Comparison of ENCODE assay signal across 16 mouse cellular contexts in the genomic region with DNA sequence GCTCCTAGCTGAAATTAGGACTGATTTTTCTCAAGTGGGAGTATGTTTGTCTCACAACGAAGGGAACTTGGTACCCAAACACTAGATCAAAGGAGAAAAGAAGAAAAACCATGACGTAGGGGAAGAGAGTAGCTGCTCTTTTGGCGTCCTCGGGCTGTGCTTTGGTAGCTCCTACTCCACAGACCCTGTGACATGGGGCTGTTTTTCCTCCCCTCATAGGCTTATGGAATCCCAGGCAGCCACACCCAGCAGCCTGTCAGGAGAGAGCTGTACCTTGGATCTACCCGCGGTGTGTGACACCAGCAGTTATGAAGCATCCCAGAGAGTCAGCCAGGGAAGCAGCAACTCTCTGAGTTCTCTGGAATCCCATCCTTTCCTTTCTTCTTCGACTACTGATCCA. TPM values are rescaled to one million over a fixed set of nuclear protein-coding genes. Genes with fewer than 3 reads are reported as not detected.
DNase-seq lines count a peak whose midpoint lies in the region; ATAC-seq and TF ChIP-seq lines count a peak whose summit lies in the region.
"Had no signal": no experiment of that assay in that cellular context is flagged by ENCODE, and none has a peak within 500 bp of the region (broad histone marks: within the 10 kb centered on the region; RNA-seq: fewer than 3 reads in every experiment).

No protein-coding gene starts in this region.

- no peaks in the 10 kb centered on the region for H3K9me3 ChIP-seq in heart, embryonic 12.5 days (replicated peaks)
- no peaks in the 10 kb centered on the region for H3K9me3 ChIP-seq in ES-Bruce4 (replicated peaks; ENCODE audit: control insufficient read depth, insufficient read depth, low read length, poor library complexity, severe bottlenecking)
- H3K9me3 ChIP-seq in liver, embryonic 12.5 days (replicated peaks) = no peaks in the 10 kb centered on the region
- H3K9me3 ChIP-seq: G1E; neural tube, embryonic 13.5 days had no signal

- TF ChIP-seq POLR2A in ES-Bruce4 (IDR thresholded peaks at IDR 0.05; ENCODE audit: insufficient read depth, low read length) = no peak

- 0 out of 2 replicates have a peak overlapping the region, but pooled peaks have one; percentile 3 for H3K4me2 ChIP-seq in heart, embryonic 12.5 days
- peak overlapping the region; percentile 29; the same call in 1 of the 2 replicates for H3K4me2 ChIP-seq in liver, embryonic 12.5 days
- H3K4me2 ChIP-seq: neural tube, embryonic 13.5 days had no signal

- H3K27me3 ChIP-seq in heart, embryonic 12.5 days (replicated peaks) = no peaks in the 10 kb centered on the region
- no peaks in the 10 kb centered on the region for H3K27me3 ChIP-seq in ES-Bruce4 (ENCODE audit: control insufficient read depth, insufficient read depth, low read length, poor library complexity, severe bottlenecking)
- no peaks in the 10 kb centered on the region for H3K27me3 ChIP-seq in liver, embryonic 12.5 days (replicated peaks)
- H3K27me3 ChIP-seq: neural tube, embryonic 13.5 days had no signal

- intact Hi-C loops in heart, postnatal 10 days (cut with DNase I) = no loop called here

- 41% methylated on average over 7 of the region's 7 CpGs for WGBS in heart, embryonic 12.5 days
- WGBS in liver, embryonic 12.5 days (ENCODE audit: insufficient replicate concordance) = 62% methylated on average over 7 of the region's 7 CpGs

- no peak for DNase-seq in heart, postnatal 10 days
- DNase-seq in CD4-positive helper T cell, adult 2 months (ENCODE audit: low read depth, low spot score) = peak; percentile 82
- no peak for DNase-seq in B cell, adult 2 months
- no peak for DNase-seq in right cerebral cortex, postnatal 36 days (ENCODE audit: low spot score in 2 of 2)
- DNase-seq in urinary bladder, postnatal 25 days (ENCODE audit: low spot score) = no peak
- DNase-seq: cerebellum, adult 2 months; gastrocnemius, postnatal 25 days; layer of hippocampus, adult 9-11 months; lung, adult 2 months had no signal

- ATAC-seq in heart, embryonic 12.5 days (ENCODE audit: insufficient number of reproducible peaks, low FRiP score) = no peak
- ATAC-seq in liver, embryonic 12.5 days = no peak
- ATAC-seq: activated CD4-positive, CD25-positive, alpha-beta regulatory T cell, adult 4 months; forebrain, embryonic 14.5 days had no signal

- no peak for TF ChIP-seq CTCF in ES-Bruce4 (IDR thresholded peaks at IDR 0.05; ENCODE audit: low read depth, low read length)

- peak overlapping the region; percentile 60 for H3K27ac ChIP-seq in heart, embryonic 12.5 days (ENCODE audit: poor library complexity, severe bottlenecking)
- H3K27ac ChIP-seq in ES-Bruce4 (ENCODE audit: insufficient read depth, low read length) = peak overlapping the region; percentile 71
- H3K27ac ChIP-seq in liver, embryonic 12.5 days = peak overlapping the region; percentile 71
- H3K27ac ChIP-seq: neural tube, embryonic 13.5 days had no signal

- H3K4me1 ChIP-seq in heart, embryonic 12.5 days (replicated peaks) = peaks cover 52% of the 10 kb centered on the region
- no peaks in the 10 kb centered on the region for H3K4me1 ChIP-seq in ES-Bruce4 (ENCODE audit: control insufficient read depth, insufficient read depth, low read length)
- peaks cover 93% of the 10 kb centered on the region for H3K4me1 ChIP-seq in liver, embryonic 12.5 days

- TF ChIP-seq EP300 in ES-Bruce4 (IDR thresholded peaks at IDR 0.05; ENCODE audit: insufficient read depth, low read depth, low read length) = no peak

- no peak overlapping the region for H3K4me3 ChIP-seq in heart, embryonic 12.5 days
- no peak overlapping the region for H3K4me3 ChIP-seq in ES-Bruce4 (ENCODE audit: low read depth, low read length)
- no peak overlapping the region for H3K4me3 ChIP-seq in liver, embryonic 12.5 days
- H3K4me3 ChIP-seq: neural tube, embryonic 13.5 days had no signal

- peaks cover 15% of the 10 kb centered on the region for H3K36me3 ChIP-seq in heart, embryonic 12.5 days
- H3K36me3 ChIP-seq in ES-Bruce4 (ENCODE audit: control insufficient read depth, insufficient read depth, low read length, poor library complexity, severe bottlenecking) = no peaks in the 10 kb centered on the region
- peaks cover 4% of the 10 kb centered on the region; the same call in 1 of the 2 replicates for H3K36me3 ChIP-seq in liver, embryonic 12.5 days

- 0 out of 2 replicates have a peak overlapping the region, but pooled peaks have one; percentile 15 for H3K9ac ChIP-seq in heart, embryonic 12.5 days
- H3K9ac ChIP-seq in ES-Bruce4 (ENCODE audit: low read depth, poor library complexity, severe bottlenecking) = no peak overlapping the region
- peak overlapping the region; percentile 49; the same call in 1 of the 2 replicates for H3K9ac ChIP-seq in liver, embryonic 12.5 days
- H3K9ac ChIP-seq: neural tube, embryonic 13.5 days had no signal

RNA-seq across cellular contexts. Expression of a gene that starts 5.0 kb away (rescaled TPM):
- 14.4 and 16.8 TPM in 2 replicates for polyA plus RNA-seq in heart, embryonic 12.5 days (2016; fragmentation: Nextera tagmentation; extraction: Ambion mirVana)
- 10 to 100 TPM in 1 of 2 experiments, 1 to 10 TPM in 1; 8.7 to 18.3 TPM for total RNA-seq in heart, postnatal 10 days (2021)
- 5.7 and 10.7 TPM in 2 replicates for polyA plus RNA-seq in ES-Bruce4 (2011; ENCODE audit: insufficient read depth, insufficient read length, low read depth, missing spikeins)
- 9.5 and 11.6 TPM in 2 replicates for polyA plus RNA-seq in liver, embryonic 12.5 days (2016; fragmentation: Nextera tagmentation; extraction: Ambion mirVana)
